Comparison of ENCODE assay signal across 14 mouse cellular contexts in the genomic region with DNA sequence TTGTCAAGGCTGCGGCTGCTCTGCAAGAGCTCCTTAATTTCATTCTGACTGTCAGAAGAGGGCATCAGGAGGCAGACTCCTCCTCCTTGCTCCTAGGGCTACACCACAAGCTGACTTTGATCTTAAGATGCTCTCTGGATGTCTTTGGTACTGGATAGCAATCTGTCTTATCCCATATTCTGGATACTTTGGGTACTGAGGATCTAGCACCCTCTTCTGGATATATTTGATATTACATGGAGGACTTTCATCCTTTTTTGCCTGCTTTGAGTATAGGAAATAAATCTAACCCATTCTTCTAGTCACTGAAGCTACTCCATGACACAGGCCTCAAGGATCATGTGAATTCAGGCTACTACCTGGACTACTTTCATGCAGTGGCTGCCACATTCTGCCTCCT. TPM values are rescaled to one million over a fixed set of nuclear protein-coding genes. Genes with fewer than 3 reads are reported as not detected.
"Had no signal": no experiment of that assay in that cellular context is flagged by ENCODE, and none has a peak within 500 bp of the region (broad histone marks: within the 10 kb centered on the region; RNA-seq: fewer than 3 reads in every experiment).

No protein-coding gene starts in this region.

RNA-seq across cellular contexts. Expression of gene Gm8267, which starts 7.4 kb away (rescaled TPM):
- total RNA-seq: layer of hippocampus, postnatal 10 days; left cerebral cortex, postnatal 14 days; megakaryocyte progenitor cell, adult 5-6 weeks had no signal
- polyA plus RNA-seq: kidney, embryonic 15.5 days; limb, embryonic 10.5 days; limb, embryonic 14.5 days; liver, embryonic 11.5 days; liver, embryonic 16.5 days; lung, embryonic 16.5 days; midbrain, embryonic 13.5 days; myocyte; neural tube, embryonic 11.5 days; neural tube, embryonic 15.5 days had no signal

RNA-seq across cellular contexts. Expression of gene Gm8257, which starts 36.5 kb away (rescaled TPM):
- total RNA-seq: layer of hippocampus, postnatal 10 days; left cerebral cortex, adult 18-20 months; left cerebral cortex, postnatal 14 days; megakaryocyte progenitor cell, adult 5-6 weeks had no signal
- polyA plus RNA-seq: kidney, embryonic 15.5 days; limb, embryonic 10.5 days; limb, embryonic 14.5 days; liver, embryonic 11.5 days; liver, embryonic 16.5 days; lung, embryonic 16.5 days; midbrain, embryonic 13.5 days; myocyte; neural tube, embryonic 11.5 days; neural tube, embryonic 15.5 days had no signal
